In the genomic region with DNA sequence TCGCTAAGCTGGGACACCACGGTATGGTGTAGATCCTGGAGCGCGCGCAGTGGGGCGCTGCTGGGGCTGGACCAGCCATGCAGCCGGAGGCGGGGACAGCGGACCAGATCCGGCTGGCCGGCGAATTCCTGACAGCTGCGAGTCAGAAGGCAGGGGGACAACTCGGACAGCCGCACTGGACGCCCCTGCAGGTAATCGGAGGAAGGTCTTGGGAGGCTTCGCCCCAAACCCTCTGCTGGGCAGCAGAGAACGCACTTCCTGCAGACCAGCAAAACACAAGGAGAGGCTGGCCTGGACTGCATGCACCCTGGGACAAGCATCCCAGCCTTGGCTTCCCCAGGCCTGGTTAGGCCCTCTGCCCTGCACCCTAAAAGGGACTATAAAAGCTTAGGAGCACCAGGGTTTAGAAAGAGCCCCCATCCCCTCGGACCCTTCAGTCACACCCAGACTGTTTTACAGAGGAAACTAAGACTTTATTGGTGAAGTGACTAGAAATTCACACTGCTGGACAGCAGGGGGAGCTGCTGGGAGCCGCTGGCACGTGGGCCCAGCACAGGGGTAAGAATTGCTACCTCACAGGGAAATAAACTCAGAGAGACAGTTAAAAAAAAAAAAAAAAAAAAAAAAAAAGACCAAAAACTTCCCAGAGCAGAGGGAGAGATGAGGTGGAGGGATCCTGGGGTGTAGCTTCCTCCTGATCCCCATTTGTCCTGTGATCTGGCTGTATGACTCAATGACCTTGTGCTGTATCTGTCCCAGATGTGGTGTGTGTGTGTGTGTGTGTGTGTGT, we compare ENCODE assay signal across 8 mouse cellular contexts. TPM values are rescaled to one million over a fixed set of nuclear protein-coding genes. Genes with fewer than 3 reads are reported as not detected.
DNase-seq lines count a peak whose midpoint lies in the region; ATAC-seq and TF ChIP-seq lines count a peak whose summit lies in the region.

A gene (plus strand): TSS at position 108 of the 790 bp plus-strand sequence.

- H3K4me2 ChIP-seq in embryonic facial prominence, embryonic 15.5 days (replicated peaks) = peak within 1 kb of the TSS; percentile 93
- H3K4me2 ChIP-seq in limb, embryonic 14.5 days (replicated peaks; ENCODE audit: low read depth, low read length, severe bottlenecking) = peak within 1 kb of the TSS; percentile 80
- H3K4me2 ChIP-seq in midbrain, embryonic 15.5 days = peak within 1 kb of the TSS; percentile 74

- peak within 1 kb of the TSS; percentile 39 for H3K9ac ChIP-seq in embryonic facial prominence, embryonic 15.5 days
- peak within 1 kb of the TSS; percentile 54 for H3K9ac ChIP-seq in limb, embryonic 14.5 days (ENCODE audit: low read depth, low read length, severe bottlenecking)
- H3K9ac ChIP-seq in midbrain, embryonic 15.5 days = peak within 1 kb of the TSS; percentile 41

- no peaks in the 10 kb centered on the region for H3K27me3 ChIP-seq in embryonic facial prominence, embryonic 15.5 days
- H3K27me3 ChIP-seq in kidney, adult 2 months (replicated peaks; ENCODE audit: control insufficient read depth, insufficient read depth, low read length) = no peaks in the 10 kb centered on the region
- no peaks in the 10 kb centered on the region for H3K27me3 ChIP-seq in limb, embryonic 14.5 days (ENCODE audit: control insufficient read depth, insufficient read depth, low read length)
- no peaks in the 10 kb centered on the region for H3K27me3 ChIP-seq in midbrain, embryonic 15.5 days (replicated peaks)
- no peaks in the 10 kb centered on the region for H3K27me3 ChIP-seq in spleen, adult 2 months (ENCODE audit: control insufficient read depth, insufficient read depth, low read length)

- peak; percentile 84 for TF ChIP-seq CTCF in bone marrow, adult 2 months (IDR thresholded peaks at IDR 0.05; ENCODE audit: control insufficient read depth, insufficient read depth, low read length)
- peak; percentile 67 for TF ChIP-seq CTCF in kidney, adult 2 months (conservative IDR thresholded peaks at IDR 0.05; ENCODE audit: insufficient read depth, insufficient read length, low read depth, low read length)
- TF ChIP-seq CTCF in spleen, adult 2 months (IDR thresholded peaks at IDR 0.05; ENCODE audit: extremely low read depth, insufficient read depth, insufficient read length, insufficient replicate concordance) = peak; percentile 88

- H3K36me3 ChIP-seq in embryonic facial prominence, embryonic 15.5 days = no peaks in the 10 kb centered on the region
- H3K36me3 ChIP-seq in kidney, adult 2 months (ENCODE audit: control insufficient read depth, insufficient read depth, low read length) = no peaks in the 10 kb centered on the region
- no peaks in the 10 kb centered on the region for H3K36me3 ChIP-seq in limb, embryonic 14.5 days (ENCODE audit: control insufficient read depth, insufficient read depth, low read length)
- H3K36me3 ChIP-seq in midbrain, embryonic 15.5 days (replicated peaks) = no peaks in the 10 kb centered on the region
- H3K36me3 ChIP-seq in spleen, adult 2 months (ENCODE audit: control insufficient read depth, insufficient read depth, low read length) = no peaks in the 10 kb centered on the region

- no peaks in the 10 kb centered on the region for H3K9me3 ChIP-seq in embryonic facial prominence, embryonic 15.5 days (replicated peaks)
- H3K9me3 ChIP-seq in limb, embryonic 14.5 days (ENCODE audit: control insufficient read depth, low read length) = no peaks in the 10 kb centered on the region
- H3K9me3 ChIP-seq in midbrain, embryonic 15.5 days = no peaks in the 10 kb centered on the region

- ATAC-seq in embryonic facial prominence, embryonic 15.5 days (ENCODE audit: insufficient number of reproducible peaks, low FRiP score, low TSS enrichment, low read depth) = peak; percentile 86
- ATAC-seq in limb, embryonic 14.5 days (ENCODE audit: low FRiP score, low read depth) = peak; percentile 90
- ATAC-seq in midbrain, embryonic 15.5 days (replicated peaks) = peak; percentile 87

- 0% methylated on average over 22 of the region's 22 CpGs for WGBS in bone marrow, adult 2 months
- under 1% methylated on average over 22 of the region's 22 CpGs for WGBS in embryonic facial prominence, embryonic 15.5 days
- under 1% methylated on average over 22 of the region's 22 CpGs for WGBS in kidney, adult 2 months
- WGBS in limb, embryonic 14.5 days = under 1% methylated on average over 22 of the region's 22 CpGs
- WGBS in midbrain, embryonic 15.5 days = under 1% methylated on average over 22 of the region's 22 CpGs
- 2% methylated on average over 22 of the region's 22 CpGs for WGBS in spleen, adult 2 months

- peak; percentile 44; the same call in 1 of the 2 replicates for TF ChIP-seq POLR2A in bone marrow, adult 2 months (IDR thresholded peaks at IDR 0.05; ENCODE audit: borderline replicate concordance, control insufficient read depth, low read depth, low read length)
- no peak for TF ChIP-seq POLR2A in kidney, adult 2 months (IDR thresholded peaks at IDR 0.05; ENCODE audit: low read depth, low read length)
- TF ChIP-seq POLR2A in limb, embryonic 14.5 days (IDR thresholded peaks at IDR 0.05; ENCODE audit: borderline replicate concordance, extremely low read depth, insufficient read depth, insufficient read length) = no peak
- TF ChIP-seq POLR2A in spleen, adult 2 months (IDR thresholded peaks at IDR 0.05; ENCODE audit: low read depth, low read length) = no peak

- peak within 1 kb of the TSS; percentile 40 for H3K27ac ChIP-seq in bone marrow, adult 2 months (ENCODE audit: control insufficient read depth, insufficient read depth, low read depth, low read length, poor library complexity)
- peak within 1 kb of the TSS; percentile 55 for H3K27ac ChIP-seq in embryonic facial prominence, embryonic 15.5 days (replicated peaks)
- H3K27ac ChIP-seq in kidney, adult 2 months (ENCODE audit: insufficient read depth, low read depth, low read length) = no peak within 1 kb of the TSS
- H3K27ac ChIP-seq in limb, embryonic 14.5 days (replicated peaks; ENCODE audit: low read depth, low read length) = peak within 1 kb of the TSS; percentile 27; the same call in 1 of the 2 replicates
- H3K27ac ChIP-seq in midbrain, embryonic 15.5 days = no peak within 1 kb of the TSS
- H3K27ac ChIP-seq in spleen, adult 2 months (ENCODE audit: insufficient read depth, low read length) = peak within 1 kb of the TSS; percentile 69

- peak; percentile 74 for DNase-seq in A20 (ENCODE audit: low read depth, low spot score)
- DNase-seq in heart, adult 8-10 months (ENCODE audit: low spot score) = peak; percentile 72
- peak; percentile 77 for DNase-seq in kidney, adult 2 months
- peak; percentile 69 for DNase-seq in limb, embryonic 14.5 days (ENCODE audit: low spot score)
- DNase-seq in spleen, adult 2 months (ENCODE audit: low read depth in 1 of 2, low spot score in 2 of 2) = peak; percentile 55 to 79

- peaks cover 8% of the 10 kb centered on the region; the same call in 1 of the 2 replicates for H3K4me1 ChIP-seq in bone marrow, adult 2 months (ENCODE audit: control insufficient read depth, insufficient read depth, low read length)
- H3K4me1 ChIP-seq in embryonic facial prominence, embryonic 15.5 days = peaks cover 9% of the 10 kb centered on the region
- H3K4me1 ChIP-seq in kidney, adult 2 months (ENCODE audit: control insufficient read depth, insufficient read depth, low read length) = no peaks in the 10 kb centered on the region
- peaks cover 6% of the 10 kb centered on the region for H3K4me1 ChIP-seq in limb, embryonic 14.5 days (ENCODE audit: control insufficient read depth, insufficient read depth, low read length)
- H3K4me1 ChIP-seq in midbrain, embryonic 15.5 days = peaks cover 8% of the 10 kb centered on the region
- H3K4me1 ChIP-seq in spleen, adult 2 months (ENCODE audit: control insufficient read depth, insufficient read depth, insufficient read length) = peaks cover 13% of the 10 kb centered on the region; the same call in 1 of the 2 replicates

- H3K4me3 ChIP-seq in bone marrow, adult 2 months (replicated peaks; ENCODE audit: control insufficient read depth, low read depth, low read length) = peak within 1 kb of the TSS; percentile 79
- peak within 1 kb of the TSS; percentile 51 for H3K4me3 ChIP-seq in embryonic facial prominence, embryonic 15.5 days (replicated peaks)
- peak within 1 kb of the TSS; percentile 57 for H3K4me3 ChIP-seq in kidney, adult 2 months (ENCODE audit: insufficient read depth, low read depth, low read length)
- peak within 1 kb of the TSS; percentile 48 for H3K4me3 ChIP-seq in limb, embryonic 14.5 days (replicated peaks; ENCODE audit: low read length)
- peak within 1 kb of the TSS; percentile 38 for H3K4me3 ChIP-seq in midbrain, embryonic 15.5 days
- H3K4me3 ChIP-seq in spleen, adult 2 months (ENCODE audit: extremely low read depth, insufficient read depth, insufficient read length) = peak within 1 kb of the TSS; percentile 78

RNA-seq across cellular contexts. Expression of the gene that starts here (rescaled TPM):
- 3.7 and 15.4 TPM in 2 replicates for polyA plus RNA-seq in bone marrow, adult 2 months (2011; ENCODE audit: insufficient read depth, insufficient read length, low replicate concordance, missing spikeins)
- 1.6 TPM in 2 replicates for polyA plus RNA-seq in embryonic facial prominence, embryonic 15.5 days (2015; fragmentation: Nextera tagmentation; extraction: Ambion mirVana)
- 1 to 10 TPM in 3 of 4 experiments, under 1 TPM in 1; 0.35 to 3.4 (median 2.4) TPM for total RNA-seq in heart, adult 8-10 months (2022)
- polyA plus RNA-seq in kidney, adult 2 months (2012; rRNA removed) = 0.27 and 0.59 TPM in 2 replicates
- 1.3 and 1.5 TPM in 2 replicates for polyA plus RNA-seq in limb, embryonic 14.5 days (2012; rRNA removed)
- 1.0 and 1.4 TPM in 2 replicates for polyA plus RNA-seq in limb, embryonic 14.5 days (2014; fragmentation: Nextera tagmentation; extraction: Ambion mirVana)
- polyA plus RNA-seq in midbrain, embryonic 15.5 days (2015; fragmentation: Nextera tagmentation; extraction: Ambion mirVana) = 0.11 and 0.74 TPM in 2 replicates
- polyA plus RNA-seq in spleen, adult 2 months (2012; rRNA removed) = 3.4 and 4.0 TPM in 2 replicates

Comparison
In these comparisons a context has a peak if more than half of its experiments do, and no peak if none do; other contexts are left out.
1. Peak in DNase-seq and H3K4me3 ChIP-seq in kidney, adult 2 months; RNA of the gene not detected or under 1 TPM.
2. Peak in ATAC-seq, H3K4me3 ChIP-seq, H3K9ac ChIP-seq and H3K4me2 ChIP-seq in midbrain, embryonic 15.5 days; RNA of the gene not detected or under 1 TPM.
3. H3K27ac ChIP-seq: peak in bone marrow, adult 2 months (single experiment), embryonic facial prominence, embryonic 15.5 days (single experiment), limb, embryonic 14.5 days (single experiment) and spleen, adult 2 months (single experiment); none in kidney, adult 2 months (single experiment) and midbrain, embryonic 15.5 days (single experiment).
4. Peak in every context shown above with its lines, with median percentiles within 50 percentile points of each other: DNase-seq, H3K4me3 ChIP-seq, CTCF ChIP-seq, ATAC-seq, H3K4me2 ChIP-seq and H3K9ac ChIP-seq.